Mouse (Mus musculus): ENCODE results near the gene Ush2a.

Gene Ush2a

DNA sequence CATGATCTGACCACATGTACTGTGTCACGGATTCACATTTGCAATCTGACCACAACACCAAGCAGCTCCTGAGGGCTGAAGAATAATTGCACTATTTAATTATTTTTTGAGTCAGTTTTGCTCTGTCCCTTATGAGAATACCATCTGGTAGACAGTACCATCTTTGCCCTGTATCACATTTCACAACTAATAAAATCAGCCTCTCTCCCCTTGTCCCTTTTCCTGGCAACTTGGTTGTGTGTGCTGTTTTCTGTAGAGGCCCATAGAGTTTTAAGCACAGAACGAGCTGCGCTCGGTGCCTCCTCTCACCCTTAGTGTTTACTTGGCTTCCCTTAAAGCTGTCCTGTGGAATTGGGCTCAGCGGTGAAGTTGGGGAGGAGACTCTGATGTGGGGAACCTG lies 290.0 kb downstream of the Ush2a start:
- DNase-seq = no peak

DNA sequence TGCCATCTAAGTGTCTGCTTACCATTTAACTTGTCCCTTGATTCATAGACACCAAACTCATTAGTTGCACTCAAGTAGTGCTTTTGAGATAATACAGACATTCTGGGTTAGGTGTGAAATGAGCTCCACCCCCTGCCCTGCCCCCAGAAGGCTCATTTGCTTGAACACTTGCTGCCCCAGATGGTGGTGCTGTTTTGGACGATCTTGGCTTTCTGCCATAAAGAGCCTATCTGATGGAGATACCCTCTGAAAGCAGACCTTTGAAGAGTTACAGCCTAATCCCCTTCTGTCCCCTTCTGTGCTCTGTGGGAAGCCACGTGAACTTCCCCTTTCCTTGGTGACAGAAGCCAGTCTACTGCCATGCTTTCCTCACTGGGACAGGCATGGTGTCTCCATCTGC lies 297.1 kb downstream of the Ush2a start:
- DNase-seq = no peak

DNA sequence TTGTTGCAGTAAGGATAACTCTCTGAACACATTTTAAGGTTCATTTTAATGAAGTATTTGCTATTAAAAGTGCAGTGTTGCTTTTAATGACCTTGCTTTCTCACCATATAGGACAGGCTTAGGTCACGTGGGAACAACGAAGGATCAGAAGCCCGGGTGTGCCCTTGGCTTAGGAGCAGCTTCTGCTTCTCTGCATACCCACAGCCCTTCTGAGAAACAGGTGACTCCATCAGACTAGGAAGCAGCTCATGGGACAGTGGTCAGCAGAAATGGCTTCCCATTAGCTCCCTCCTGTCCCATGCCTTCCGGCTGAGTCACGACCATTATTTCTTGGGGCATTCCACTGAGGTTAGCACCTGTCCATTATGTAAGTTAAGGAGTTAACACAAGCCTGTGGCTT lies 304.4 kb downstream of the Ush2a start:
- no peak for DNase-seq

DNA sequence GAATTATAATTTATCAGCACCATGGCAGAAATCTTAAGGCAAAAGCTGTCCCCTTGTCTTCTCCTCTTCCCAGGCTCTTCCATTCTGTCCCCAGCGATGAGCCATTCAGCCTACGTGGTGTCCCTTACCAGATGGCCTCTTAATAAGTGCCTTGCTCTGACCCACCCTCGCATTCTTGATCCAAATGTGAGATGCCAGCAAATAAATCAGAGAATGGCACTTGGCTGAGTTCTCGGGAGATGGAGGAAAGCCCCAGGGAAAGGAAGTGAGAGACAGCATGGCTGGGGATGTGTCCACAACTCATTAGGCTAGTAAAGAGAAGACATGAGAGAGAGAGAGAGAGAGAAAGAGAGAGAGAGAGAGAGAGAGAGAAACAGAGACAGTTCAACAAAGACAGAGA lies 305.7 kb downstream of the Ush2a start:
- no peak for DNase-seq

DNA sequence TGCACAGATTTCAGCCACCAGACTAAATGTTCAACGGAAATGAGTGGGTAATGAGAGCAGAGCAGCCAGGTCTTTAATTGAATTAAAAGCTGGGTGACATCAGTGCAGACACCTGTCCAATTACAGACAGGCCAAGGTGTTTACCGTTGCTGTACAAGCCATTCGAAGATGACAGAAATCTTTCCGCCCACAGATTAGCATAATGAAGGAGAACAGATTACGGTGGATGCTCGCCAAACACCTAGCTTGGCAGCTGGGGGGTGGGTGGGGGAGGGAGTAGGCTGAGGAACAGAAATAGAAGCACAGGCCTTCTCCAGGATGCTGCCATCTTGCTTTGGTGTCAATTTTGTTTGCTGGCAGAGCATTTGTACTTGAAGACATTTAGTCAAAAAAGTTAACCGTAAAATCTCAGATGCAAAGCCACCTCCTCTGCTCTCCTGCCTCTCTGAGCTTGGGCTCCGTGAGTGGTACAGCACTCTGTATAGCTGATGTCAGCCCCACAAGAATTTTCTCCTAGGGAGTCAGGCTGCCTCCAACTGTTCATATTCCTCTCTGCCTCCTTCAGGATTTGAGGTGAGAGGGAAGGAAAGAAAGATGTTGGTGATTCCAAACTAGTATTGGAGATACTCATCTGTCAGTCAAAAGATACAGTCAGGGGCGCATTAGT lies 306.6 kb downstream of the Ush2a start:
- DNase-seq = no peak

DNA sequence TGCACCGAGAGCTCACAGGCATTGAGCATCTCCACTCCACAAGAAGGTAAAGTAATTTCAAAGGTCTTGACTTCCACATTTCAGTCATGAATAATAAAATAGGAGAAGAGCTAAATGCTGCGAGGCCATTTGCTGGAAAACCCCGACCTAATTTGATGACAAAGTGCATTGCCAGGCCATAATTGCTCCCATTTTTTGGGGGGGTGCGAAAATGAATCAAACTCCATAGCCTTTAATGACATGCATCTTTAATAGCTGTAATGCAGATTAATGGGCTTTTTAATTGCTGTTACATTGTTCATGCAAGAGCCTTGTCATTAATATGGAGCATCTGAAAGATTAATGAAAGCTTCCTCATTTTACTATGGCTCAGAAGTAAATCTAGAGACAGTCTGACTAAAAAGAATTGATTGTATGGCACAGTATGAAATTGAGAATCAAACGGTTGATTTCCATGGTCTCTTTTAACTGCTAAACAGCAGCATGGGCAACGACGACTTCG lies 314.5 kb downstream of the Ush2a start:
- DNase-seq = no peak

DNA sequence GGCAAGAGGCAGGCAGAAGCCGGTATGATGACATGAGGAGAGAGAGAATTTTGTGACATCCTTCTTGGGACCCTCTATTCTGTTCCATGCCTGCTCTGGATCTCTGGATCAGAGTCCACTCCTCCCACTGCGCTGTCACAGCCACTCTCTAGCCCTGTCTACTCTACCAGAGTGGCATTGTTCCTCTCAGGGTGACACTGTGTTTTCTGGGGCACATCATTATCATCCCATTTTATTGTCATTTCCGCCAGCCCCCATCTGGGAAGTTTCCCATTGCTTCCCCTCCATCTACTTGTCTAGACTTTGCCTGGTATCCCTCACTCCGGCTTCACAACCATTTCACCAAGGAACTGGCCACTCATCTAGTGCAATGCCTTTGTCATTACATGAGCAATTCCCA lies 315.6 kb downstream of the Ush2a start:
- DNase-seq = no peak

DNA sequence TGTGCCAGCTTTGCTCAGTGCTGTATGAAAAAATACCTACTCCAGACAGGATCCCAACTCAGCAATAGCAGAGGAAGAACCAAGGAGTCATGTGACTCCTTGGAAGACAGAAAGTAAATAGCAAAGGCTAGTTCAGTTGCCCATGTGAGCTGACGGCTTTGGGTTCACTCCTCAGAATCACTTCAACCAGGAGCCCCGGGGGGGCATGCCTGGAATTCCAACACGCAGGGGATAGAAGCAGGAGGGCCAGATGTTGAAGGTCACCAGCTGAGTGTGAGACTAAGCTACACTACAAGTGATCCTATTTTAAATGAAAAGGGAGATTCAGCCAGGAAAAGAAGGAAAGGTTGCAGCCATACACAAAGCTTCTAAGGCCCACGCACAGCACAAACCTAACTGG lies 319.3 kb downstream of the Ush2a start:
- DNase-seq = no peak

DNA sequence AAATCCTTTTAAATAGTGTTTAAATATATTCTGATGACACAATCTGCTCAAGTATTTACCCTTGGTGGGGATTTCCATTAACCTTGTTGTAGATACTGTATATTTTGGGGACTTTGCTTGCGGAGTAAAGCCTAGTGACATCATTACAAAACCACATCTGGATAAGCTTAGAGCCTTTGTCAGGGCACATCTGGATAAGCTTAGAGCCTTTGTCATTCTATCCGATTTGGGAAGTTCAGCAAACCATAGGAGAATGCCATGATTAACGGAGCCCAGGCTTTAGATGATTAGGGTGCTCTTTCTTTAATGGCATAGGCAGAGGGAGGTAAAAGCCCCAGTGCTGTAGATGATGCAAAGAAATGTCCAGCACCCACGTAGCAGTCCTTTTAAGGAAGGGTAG lies 333.4 kb downstream of the Ush2a start:
- no peak for DNase-seq

DNA sequence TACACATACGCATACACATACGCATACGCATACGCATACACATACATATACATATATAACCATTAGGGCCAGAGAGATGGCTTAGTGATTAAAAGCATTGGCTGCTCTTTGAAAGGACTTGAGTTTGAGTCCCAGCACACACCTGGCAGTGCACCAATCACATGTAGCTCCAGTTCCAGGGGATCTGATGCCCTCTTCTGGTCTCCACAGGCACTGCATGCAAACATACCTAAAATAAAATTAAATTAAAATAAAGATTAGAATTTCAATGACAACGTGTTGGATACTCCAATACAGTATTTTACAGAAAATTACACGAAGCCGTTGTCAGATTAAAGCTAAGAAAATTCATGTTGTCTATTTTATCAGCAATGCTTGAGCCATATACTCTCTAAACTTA lies 336.2 kb downstream of the Ush2a start:
- no peak for DNase-seq

DNA sequence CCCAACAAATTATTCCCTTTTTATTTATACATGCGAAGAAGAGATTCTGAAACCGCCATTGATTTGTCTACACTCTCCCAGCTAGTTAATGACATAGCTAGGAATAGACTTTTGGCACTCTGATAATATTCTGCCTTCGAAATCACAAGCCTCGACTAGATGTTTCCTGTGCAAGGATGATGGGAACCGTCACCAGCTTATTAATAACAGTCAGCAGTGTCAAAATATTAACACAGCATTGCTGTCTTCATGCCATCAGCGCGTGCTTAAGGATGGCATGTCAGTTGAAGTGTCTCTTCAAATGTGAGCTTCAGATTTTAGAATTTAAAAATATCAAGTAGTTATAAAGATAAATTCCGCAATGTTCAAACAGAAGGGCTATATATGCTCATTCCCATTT lies 337.3 kb downstream of the Ush2a start:
- DNase-seq = no peak

DNA sequence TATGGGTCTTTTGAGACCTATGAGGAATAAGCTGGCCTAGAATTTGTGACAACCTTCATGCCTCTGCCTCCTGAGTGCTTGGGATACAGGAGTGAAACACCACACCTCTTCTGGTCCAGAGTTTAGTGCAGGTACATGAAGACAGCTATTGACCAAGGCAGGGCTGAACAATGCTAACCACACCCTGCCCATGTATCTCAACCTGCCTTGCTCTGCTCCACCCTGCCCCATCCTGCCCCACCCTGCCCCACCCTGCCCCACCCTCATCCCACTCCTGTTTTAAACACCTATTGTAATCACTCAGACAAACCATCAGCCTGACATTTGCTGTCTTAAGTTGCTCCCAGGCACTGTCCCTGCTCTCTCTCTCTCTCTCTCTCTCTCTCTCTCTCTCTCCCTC lies 344.6 kb downstream of the Ush2a start:
- no peak for DNase-seq

DNA sequence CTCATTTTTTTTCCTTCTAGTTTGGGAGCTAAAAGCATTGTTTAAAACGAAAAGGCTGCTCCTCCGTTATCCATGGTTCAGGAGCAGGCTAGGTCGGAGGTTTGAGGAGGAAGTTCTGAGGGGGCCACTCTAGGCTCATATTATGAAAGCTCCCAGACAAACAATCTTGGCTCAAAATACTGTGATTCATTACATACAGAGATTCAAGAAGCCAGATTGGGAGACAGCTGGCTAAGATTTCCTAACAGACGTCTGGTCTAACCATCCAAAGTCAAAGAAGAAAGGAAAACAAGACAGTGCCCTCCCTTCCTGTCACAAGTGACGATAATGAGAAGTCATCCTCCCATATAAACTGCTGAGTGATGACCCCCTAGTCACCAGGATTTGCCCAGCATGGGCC lies 354.7 kb downstream of the Ush2a start:
- DNase-seq = no peak

DNA sequence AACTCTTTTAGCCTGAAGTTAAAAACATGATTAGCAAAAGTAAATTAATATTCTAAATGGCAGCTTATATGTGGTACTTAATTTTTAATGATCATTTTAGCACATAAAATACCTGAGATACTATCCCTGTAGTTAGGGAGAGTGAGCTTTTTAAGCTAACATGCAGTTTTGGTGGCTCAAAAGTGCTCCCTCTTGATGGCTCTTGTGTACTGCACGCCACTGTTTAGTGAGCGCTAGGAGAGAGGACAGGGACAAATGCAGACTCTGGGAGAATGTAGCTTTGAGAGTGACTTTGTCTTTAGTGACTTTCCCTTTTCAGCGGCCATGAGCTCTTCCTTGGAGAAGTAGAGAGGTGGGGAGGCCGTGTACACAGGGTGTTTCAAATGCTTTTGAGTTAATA lies 371.9 kb downstream of the Ush2a start:
- DNase-seq = no peak

DNA sequence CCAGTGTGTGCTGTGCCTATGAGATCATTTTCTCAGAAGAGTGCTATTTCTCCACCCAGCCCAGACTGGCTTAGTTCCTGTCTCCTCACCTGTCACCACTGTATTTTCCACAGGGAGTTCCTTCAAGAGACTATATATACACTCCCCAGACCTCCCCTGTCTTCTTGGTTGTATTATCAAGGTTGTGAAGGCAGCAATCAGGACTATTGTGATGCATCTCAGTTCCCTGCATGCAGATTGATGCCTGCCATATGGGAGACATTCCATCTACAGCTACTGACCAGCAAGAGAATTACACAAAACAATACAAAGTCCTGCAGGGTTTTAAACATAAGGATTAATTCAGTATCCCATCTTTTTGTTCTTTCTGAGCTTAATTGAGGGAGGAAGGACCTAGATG lies 377.8 kb downstream of the Ush2a start:
- DNase-seq = no peak

DNA sequence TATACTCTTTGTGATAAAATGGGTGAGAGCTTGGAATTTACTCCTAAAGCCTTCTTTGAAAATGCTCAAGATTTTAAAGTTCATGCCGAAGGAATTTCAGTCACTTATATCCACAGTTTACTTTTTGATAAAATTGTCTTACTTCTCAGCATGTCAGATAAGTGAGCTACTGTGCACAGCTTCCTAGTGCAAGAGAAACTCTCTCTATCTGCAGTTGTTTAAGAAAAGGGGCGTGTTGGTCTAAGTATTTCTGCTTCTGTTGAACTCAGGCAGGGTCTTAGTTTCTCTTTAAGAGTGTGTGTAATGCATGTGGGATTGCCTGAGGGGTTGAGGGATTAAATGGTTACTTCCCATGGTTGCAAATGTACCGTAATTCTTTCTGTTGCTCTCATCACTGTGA lies 381.3 kb downstream of the Ush2a start:
- DNase-seq = no peak

DNA sequence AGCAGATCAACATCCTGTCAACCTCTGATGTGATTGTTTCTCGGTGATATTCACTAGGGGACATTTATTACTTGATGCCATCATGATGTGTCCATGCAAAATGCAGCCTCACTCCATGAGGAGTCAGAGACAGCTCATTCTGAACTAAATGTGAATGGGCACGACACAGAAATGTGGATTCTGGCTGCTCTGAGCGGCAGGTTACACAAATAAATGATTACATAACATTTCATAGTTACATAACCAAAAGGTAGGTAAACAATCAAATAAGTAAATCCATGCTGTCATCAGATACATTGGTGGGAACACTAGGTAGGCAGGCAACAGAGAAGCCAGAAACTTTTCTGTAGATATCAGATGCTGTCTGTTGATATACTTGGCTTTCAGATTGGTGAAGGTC lies 391.2 kb downstream of the Ush2a start:
- DNase-seq = no peak

DNA sequence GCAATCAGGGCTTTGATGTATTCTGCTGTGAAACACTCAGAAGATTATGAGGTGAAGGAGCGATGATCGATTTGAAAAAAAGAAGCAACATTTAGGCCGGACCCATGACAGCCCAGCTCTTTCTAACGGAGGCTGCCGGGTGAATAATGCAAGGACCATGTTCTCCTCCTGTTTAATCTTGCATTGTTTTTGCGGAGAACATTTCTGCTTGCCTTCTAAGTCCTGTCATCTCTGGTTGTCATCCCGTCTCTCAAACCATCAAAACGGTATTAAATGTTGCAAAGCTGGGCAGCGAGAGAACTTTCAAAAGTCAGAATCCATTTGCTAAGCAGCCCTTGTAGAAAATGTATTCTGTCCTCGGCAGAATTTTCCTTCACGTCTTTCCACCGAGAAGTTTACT lies 394.3 kb downstream of the Ush2a start:
- no peak for DNase-seq

DNA sequence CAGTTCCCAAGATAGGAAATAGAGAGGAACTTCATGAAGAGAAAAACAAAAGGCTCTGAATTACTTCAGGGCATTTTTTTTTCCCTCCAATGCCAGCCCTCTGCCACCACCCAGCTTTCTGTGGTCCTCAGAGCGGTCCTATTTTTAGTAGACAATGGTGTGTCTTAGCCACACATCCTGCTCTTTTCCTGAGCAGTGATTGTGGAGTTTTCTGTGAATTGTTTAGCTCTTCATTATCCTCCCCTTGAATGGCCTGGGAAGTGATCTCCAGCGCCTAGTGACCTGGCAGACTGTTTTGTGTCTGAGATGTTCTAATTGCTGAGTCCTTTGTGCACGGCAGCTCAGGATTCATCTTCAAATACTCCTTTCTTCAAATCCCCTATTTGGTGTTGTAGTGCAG lies 397.3 kb downstream of the Ush2a start:
- no peak for DNase-seq

DNA sequence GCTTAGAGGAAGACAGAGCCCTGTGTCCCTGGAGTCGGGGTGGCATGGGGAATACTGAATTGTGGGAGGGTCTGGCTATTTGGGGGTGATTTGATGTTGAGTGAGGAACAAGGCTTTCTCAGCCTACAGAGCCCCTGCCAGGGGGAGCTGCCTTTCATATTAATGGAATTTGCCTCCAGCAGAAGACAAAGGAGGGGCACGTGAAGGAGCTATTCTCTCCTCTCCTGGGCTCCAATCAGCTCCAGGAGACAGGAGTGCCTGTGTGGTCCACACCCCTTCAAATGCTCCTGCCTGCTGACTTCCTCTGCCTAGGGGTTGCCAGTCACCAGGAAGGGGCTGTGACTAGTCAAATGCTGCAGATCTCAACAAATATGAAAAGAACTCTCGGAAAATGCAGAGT lies 398.5 kb downstream of the Ush2a start:
- DNase-seq = no peak

DNA sequence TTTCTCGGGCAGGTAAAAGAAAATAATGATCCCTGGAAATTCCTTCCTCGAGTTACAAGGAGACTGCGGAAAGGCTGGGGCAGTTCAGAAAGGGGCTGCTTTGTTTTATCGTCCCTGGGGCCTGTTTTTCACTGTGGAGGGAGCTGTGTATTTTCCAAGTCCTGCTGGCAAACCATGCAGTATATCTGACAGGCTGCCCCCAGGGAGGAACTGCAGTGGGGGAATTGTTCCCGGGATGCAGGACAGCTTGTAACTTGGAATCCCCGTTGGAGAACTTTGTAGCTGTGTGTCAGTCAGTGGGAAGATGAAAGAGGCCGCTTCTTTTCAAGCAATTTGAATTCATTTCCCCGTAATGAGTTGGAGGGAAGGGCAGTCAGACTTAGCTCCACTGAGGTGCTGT lies 399.1 kb downstream of the Ush2a start:
- no peak for DNase-seq

DNA sequence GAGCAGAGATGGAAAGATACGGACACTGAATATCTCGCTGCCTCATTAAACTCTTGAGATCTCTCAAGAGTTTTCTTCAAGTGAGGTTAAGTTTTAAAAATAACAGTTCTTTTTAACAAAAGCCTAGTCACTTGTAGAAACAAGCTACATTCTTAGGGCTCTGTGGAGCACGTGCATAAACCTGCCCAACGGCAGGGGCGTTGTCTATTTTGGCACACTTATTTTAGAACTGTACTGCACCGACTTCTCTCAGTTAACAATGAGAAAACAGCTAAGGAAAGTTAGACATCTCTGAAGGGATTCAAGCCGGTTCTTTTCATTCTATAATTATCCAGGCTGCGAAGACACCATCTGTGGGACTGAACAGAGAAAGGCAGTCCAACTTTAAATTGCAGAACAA lies 405.6 kb downstream of the Ush2a start:
- no peak for DNase-seq

DNA sequence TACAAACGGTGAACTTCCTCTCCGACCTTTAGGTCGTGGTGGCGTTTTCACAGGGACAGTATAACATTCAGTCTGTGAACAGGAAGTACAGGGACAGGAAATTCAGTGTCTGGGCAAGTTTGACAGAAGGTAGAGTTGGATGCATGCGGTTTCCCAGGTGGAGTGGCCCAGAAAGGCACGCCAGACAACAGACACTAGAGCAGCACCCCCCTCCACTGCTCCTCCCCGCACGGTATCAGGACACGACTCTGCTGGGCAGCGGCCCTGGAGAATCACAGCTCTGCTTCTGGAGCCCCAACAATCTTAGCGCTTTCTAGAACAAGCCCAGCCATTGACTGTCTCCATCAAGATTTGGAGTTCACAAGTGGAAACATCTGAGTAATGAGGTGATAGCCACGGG lies 406.7 kb downstream of the Ush2a start:
- no peak for DNase-seq

DNA sequence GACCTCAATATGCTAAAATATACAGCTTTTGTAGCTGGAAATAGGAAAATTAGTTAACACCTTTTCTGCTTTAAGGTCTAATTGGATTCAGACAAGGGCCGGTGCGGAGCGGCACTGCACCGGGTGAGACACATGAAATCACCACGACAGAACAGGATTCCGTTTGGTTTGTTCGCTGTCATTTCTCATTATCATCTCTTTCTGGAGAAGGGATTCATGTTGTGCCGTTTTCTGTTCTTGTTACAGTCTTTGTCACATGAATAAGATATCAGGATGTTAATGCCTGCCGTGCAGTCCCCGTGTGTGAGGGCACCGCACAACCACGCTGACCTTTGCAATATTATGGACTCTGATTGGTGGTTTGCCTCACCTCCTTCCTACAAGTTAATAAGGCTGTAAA lies 411.0 kb downstream of the Ush2a start:
- DNase-seq = no peak

DNA sequence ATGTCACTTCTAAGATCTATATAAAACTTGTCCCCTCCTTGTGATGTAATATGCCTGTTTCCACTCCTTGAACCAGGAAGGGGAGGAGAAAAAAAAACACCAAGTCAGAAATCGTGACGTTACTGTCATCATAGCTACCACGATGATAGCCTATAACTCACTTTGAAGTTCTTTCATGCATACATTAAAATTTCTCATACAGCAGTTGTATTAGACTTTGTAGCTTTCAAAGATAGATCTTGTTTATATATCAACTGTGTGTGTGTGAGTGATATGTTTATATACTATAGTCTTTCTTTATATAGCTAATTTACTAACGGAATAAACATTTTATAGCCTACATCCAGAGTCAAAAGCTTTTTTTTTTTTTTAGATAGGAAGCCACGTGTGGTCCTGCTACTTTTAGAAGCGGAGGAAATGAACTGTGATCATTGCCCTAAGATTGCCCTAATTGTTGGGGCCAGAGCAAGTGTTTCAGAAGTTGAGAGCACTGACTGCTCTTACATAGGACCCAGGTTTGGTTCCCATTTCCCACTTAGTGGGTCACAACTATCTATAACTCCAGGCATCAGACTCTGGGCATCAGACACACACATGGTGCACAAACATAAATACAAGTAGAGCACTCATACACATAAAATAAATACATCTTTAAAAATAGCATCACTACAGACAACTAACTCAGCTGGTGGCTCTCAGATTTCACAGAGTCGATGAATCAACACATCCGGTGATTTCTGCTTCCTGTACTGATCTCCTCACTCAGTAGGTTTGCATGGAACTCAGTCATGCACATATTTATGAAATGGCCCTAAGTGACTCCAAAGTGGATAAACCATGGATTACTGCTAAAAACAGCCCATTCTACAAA lies 413.1 kb downstream of the Ush2a start:
- DNase-seq = no peak
